Mouse (Mus musculus): ENCODE measurements around the gene Tktl1.
"Not testable (repeated sequence)": the region's sequence is repeated elsewhere in the genome, so short reads cannot be mapped to it uniquely, and the experiment has no call there.

Gene Tktl1

DNA sequence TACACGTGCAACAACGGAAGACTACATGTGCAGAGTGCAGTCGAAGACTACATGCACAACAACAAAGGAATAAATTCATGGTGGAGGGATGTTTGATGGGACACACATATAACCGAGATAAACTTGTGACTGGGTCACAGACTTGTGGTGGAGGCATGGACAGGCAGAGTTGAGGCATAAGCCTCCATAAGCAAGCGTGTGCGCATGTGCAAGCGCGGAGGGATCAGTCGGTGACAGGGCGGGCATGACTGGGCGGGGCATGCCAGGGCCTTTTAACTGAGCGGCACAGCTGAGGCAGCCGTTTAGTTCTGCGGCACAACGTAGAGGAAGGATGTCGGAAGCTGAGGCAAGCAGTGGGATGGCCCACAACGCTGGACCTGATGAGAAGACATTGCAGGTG lies at the start of gene Tktl1:
Gene Tktl1 (plus strand): TSS at position 301 of the 400 bp plus-strand sequence.
- DNase-seq (ENCODE audit: low spot score in 2 of 2): no peak

DNA sequence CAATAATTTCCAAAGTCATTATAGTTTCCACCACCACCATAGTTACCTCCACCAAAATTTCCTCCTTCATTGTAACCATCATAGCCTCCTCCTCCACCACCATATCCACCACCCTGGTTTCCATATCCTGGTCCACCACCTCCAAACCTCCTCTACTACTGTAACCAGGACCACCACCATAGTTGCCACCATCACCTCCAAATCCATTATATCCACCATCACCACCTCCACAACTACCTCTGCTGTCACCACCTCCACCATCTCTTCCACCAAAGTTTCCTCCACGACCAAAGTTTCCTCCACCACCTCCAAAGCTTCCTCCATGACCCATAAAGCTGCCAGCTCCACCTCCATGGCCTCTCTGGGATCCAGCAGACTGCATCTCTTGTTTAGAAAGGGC lies 41.8 kb upstream of the Tktl1 start, which contains the start of gene Mecp2:
Gene Mecp2 (minus strand): TSS at position 101 of the 400 bp plus-strand sequence.
- not testable (repeated sequence) for DNase-seq (ENCODE audit: low spot score in 2 of 2)

DNA sequence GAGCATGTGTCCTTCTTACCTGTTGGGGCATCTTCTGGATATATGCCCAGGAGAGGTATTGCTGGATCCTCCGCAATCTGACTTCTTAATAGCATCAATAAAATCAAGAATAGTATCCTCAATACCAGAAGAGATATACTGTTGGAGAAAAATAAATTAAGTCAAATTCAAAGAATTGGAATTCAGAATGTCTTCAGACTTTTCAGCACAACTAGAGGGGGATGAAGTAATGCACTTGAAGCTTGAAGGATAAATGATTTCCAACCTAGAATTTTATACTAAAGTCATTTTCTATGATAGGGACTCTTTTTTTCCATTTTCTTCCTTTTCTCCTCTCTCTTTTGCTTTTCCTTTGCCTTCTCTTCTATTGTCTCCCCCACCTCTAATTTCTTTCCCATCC lies 9.3 kb upstream of the Tktl1 start, which contains the start of gene Tex28:
Gene Tex28 (minus strand): TSS at position 101 of the 400 bp plus-strand sequence.
- no peak for DNase-seq (ENCODE audit: low spot score in 2 of 2)

DNA sequence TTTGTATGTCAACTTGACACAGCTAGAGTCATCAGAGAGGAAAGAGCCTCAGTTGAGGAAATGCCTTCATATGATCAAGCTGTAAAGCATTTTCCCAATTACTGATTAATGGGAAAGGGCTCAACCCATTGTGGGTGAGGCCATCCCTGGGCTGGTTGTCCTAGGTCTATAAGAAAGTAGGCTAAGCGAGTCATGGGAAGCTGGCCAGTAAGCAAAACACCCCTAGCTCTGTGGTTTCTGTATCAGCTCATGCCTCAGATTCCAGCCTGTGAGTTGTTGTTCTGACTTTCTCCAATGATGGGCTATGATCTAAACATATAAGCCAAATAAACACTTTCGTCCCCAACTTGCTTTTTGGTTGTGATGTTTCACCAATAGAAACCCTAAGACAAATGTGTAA lies 26.5 kb downstream of the Tktl1 start:
- DNase-seq (ENCODE audit: low spot score in 2 of 2): no peak

DNA sequence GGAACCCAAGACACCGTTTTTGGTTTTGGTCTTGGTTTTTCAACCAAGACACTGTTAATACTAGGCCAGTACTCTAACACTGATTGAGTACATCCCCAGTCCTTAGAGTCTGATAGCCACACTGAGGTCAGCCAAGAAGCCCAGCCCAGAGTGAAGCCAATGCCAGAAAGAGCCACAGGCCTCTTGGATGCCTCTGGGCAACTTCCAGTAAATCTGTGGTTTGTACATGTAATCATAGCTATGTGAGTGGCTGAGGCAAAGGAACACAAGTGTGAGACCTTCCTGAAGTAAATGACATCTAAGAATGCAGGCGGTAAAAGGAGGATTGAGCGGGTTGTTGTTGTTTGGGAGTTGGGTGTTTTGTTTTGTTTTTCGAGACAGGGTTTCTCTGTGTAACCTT lies 41.4 kb downstream of the Tktl1 start:
- no peak for DNase-seq (ENCODE audit: low spot score in 2 of 2)

DNA sequence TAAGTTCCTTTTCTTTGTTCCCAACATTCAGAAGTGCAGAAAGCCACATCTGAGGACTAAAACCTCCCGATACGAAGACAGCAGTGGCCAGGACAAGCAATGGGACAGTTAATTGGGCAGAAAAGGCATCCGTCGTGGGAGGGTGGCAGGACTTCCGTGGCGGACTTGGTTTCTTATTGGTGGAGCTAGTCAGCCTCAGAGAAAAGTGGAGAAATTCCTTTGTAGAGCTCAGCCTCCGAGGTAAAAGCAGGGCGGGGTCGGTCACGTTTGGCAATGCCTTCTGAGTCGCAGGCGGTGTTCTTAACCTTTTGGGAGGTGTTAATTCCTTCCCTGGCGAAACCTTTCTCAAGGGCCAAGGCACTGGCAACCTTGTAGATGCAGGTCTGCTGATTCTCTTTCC lies 42.4 kb downstream of the Tktl1 start:
- DNase-seq (ENCODE audit: low spot score in 2 of 2): no peak

DNA sequence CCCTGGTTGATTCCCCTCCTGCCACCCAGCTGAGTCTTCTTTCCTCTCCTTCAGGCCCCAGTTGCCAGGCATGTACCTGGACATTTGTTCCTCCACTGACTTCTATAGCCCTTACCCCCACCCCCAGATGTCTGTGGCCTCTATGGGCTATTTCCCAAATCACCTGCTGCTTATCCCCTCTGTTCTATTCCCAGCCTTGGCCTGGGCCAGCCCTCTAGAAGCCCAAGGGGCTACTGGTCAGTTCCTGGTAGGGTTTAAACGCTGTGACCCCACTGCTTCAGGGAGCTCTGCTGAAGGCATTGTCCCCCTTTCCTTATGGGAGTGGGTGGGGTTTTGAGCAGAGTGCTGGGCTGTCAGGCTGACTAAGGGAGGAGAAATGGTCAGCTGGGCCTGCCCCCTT lies 43.0 kb downstream of the Tktl1 start:
- DNase-seq (ENCODE audit: low spot score in 2 of 2): not testable (repeated sequence)

DNA sequence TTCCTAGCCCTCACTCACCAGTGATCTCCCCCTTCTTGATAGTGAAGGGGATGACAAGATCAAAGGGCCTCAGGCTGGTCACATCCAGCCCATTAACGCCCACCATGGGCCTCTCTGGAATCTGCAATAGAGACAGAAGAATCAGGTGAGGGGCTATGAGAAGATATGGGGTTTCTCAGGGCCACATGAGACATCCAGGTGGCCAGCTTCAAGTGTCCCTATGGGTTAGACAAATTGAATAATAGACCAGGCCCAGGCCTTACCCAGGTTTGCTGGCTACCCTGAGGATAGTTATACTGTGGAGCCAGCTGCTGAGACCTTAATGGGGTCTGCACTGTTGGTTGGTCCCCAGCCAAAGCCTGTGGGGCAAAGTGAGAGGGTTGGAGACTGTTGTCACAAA lies 53.0 kb downstream of the Tktl1 start:
- DNase-seq (ENCODE audit: low spot score in 2 of 2): no peak

DNA sequence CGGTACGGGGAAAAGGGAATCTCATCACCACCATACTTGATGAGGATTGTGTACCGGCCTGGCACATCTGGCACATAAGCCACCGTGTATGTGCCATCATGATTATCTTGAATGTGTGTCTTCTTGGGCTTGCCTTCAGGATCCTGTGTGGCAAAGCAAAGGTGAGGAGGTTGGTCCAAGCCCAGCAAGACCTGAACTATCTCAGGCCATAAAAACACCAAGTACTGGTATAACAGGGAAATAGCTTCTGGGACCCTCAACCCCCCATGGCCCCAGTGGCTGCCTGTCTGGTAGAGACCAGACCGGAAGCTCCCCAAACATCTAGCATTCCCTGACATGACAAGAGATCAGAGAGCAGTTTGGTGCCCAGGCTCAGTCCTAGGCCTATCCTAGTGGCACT lies 56.1 kb downstream of the Tktl1 start:
- no peak for DNase-seq (ENCODE audit: low spot score in 2 of 2)

DNA sequence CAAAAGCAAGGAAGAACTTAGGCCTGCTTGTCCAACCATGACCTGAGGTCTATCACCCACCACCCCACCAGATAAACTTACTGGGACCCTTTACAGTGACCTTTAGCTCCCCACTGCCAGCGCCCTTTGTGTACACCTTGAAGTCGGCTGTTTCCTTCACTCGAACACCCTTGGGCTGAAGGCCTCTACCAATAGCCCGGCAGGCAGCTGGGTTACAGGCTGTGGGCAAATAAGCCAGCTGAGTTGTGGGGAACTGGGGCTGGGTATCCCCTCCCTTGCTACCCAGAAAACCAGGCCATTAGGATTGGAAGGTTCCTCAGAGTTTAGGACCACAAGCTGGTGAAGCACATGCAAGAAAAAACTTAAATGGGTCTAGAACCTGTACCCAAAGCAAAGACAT lies 63.3 kb downstream of the Tktl1 start:
- no peak for DNase-seq (ENCODE audit: low spot score in 2 of 2)

DNA sequence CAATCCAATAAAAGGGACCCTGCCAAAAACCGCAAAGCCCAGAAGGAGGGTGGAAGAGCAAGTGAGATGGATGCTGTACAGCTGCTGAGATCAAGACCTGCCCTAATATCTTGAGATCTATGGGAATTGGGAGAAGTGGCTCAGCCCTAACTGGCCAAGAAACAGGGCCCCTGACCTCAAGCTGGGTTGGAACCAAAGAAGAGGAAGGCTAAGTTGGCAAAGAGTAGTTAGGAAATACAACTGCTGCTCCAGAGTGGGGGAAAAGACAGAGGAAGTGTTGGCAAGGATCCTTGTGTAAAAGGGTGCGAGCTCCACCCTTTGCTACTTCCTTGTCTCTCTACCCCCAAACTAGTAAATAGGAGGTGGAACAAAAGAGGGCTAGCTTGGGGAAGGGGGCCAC lies 66.3 kb downstream of the Tktl1 start:
- DNase-seq (ENCODE audit: low spot score in 2 of 2): no peak

DNA sequence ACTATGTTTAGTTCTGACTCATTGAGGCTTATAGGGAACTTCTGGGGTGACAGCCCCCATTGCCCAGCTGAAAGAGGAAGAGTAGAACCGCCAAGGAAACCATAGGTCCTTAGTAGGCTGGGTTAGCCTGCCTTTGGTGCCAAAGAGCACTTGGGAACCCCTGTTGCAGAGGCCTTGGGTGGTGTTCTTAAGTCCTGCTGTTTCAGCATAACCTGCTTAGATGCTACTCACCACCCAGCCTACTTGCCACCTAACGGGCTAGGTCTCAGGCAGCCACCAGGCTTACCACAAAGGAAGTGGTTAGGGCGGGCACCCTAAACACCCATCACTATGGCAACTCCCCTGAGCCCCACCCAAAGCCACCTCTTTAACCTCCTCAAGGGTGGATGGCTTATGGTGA lies 66.7 kb downstream of the Tktl1 start:
- peak; percentile 37 to 72 for DNase-seq (ENCODE audit: low spot score in 2 of 2)

DNA sequence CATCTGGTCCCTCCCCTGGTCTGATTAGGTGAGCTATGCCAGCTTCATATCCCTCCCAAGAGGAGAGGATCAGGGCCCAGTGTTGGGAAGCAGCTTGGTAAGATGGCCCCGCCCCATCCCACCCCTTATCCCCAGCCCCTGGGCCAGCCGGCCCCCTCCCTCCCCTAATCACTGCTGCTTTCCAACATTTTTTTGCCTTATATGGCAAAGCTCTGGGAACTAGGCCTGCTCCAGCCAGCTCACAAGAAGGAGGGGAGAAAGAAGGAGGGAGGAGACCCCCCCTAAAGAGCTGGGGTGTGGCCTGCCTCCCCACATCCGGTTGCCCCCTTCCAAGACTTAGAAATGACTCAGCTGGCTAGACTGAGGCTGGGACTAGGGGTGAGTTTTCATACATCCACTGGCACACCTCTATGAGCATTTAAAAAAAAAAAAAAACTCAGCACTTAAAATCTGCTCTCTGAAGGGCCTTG lies 67.6 kb downstream of the Tktl1 start:
- peak in 1 of 2 experiments; percentile 28 for DNase-seq (ENCODE audit: low spot score in 2 of 2)

DNA sequence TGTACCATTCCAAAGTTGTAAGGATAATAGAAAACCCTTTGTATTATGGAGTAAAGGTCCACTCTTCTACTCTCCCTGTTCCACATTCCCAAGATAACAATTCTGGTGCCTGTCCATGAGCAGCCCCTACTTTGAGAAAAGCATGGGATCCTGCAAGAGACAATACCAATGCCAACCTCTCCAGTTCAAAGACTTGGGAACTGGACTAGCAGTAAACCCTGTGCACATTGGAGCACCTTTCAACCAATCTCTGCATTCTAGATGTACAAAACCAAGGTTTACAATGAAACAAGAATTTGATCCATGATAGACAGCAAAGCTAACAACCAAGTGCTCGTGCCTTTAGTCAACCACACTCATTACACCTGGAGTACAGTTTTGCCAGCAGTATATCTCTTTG lies 68.0 kb downstream of the Tktl1 start:
- DNase-seq (ENCODE audit: low spot score in 2 of 2): no peak

DNA sequence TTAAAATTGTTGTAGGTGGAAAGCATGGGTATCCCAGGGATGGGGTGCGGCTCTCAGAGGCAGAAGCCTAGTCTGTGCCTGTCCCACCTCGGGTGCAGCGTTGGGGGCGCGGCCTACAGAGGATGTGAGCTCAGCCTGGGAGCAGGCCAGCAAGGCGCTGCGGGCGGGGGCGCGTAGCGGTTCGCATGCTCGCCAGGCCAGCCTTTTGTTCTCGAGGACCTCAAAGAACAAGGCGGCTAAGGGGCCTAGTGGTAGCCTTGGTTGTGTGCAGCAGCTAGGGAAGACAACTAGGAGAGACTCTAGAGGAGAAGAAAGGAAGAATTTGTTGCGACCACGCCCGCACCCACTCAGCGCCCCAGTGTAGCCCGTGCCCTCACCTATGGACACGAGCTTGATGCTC lies 68.6 kb downstream of the Tktl1 start:
- peak; percentile 41 to 78 for DNase-seq (ENCODE audit: low spot score in 2 of 2)

DNA sequence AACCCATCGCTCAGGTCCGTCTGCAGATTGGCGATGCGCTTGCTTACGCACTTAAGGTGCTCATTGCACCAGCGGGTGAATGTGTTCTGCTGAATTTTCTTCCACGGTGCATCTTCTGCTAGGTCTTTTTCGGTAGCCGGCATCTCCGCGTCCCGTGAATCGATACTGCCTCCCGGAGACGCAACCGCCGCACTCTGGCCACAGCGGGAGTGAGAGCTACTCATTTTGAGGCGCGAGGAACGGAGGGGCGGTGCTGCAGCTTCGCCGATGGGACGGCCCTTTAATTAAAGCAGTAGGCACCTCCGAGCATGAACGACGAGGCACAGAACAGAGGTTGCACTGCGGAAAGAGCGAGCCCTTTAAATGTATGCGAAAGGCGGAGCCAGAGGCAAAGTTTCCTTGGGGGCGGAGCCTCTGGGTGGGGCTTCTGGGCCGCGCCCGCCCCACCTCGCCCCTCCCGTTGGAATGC lies 69.2 kb downstream of the Tktl1 start:
- peak; percentile 58 to 85 for DNase-seq (ENCODE audit: low spot score in 2 of 2)

DNA sequence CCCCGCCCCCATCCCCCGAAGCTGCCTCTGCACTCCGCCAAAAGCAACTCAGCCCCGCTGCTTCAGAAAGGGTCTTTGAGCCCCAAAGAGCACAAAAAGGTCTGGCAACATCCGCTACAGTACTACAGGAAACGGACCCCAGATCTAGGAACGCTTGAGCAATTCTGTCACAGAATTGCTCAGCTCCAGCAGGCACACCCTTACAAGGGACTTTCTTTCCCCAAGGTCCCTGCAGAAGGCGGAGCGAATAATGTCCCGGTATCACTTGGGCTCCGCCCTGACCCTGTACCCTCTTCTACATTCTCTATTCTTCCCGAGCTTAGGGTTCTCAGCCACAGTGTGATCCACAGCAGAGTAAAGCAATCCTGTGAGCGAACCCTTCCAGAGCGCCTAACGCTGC lies 69.6 kb downstream of the Tktl1 start:
- DNase-seq (ENCODE audit: low spot score in 2 of 2): no peak

DNA sequence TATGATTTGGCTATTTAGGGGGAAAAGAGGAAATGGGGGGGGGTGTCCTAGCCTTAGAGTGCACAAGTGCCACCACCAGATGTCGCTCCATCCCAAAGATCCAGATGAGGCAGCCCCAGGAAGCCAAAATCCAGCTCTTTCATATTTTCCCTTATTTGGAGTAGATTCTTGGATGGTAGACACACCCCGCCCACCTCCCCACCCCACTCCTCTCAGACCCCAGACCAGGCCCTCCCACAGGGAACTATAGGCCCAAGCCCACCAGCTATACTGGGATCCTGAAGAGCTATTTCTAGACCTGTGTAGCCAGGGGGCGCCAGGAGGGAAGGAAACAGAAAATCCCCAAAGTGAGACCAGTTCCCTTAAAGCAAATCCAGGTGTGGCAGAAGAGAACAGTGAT lies 71.6 kb downstream of the Tktl1 start:
- DNase-seq (ENCODE audit: low spot score in 2 of 2): peak; percentile 35 to 74

DNA sequence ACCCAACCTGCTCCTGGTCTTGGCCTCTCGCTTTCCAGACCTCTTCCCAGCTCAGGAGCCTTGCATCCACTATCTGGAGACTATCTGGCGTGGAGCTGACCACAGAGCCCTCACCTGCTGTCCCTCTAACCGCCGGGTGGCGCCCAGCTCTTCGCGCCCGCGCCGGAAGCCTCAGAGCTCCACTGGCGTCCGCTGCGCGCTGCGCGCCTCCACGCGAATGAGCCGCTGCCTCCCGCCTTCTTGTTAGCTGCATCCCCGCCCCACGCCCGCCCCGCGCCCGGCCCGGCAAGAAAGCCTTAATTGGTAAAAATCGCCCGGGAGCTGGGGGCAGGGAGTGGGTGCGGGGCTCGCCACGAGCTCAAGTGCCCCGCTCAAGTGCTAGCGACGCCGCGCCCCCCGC lies 72.6 kb downstream of the Tktl1 start, which contains the start of gene Flna:
Gene Flna (minus strand): TSS at position 206 of the 400 bp plus-strand sequence.
- DNase-seq (ENCODE audit: low spot score in 2 of 2): peak; percentile 52 to 71

DNA sequence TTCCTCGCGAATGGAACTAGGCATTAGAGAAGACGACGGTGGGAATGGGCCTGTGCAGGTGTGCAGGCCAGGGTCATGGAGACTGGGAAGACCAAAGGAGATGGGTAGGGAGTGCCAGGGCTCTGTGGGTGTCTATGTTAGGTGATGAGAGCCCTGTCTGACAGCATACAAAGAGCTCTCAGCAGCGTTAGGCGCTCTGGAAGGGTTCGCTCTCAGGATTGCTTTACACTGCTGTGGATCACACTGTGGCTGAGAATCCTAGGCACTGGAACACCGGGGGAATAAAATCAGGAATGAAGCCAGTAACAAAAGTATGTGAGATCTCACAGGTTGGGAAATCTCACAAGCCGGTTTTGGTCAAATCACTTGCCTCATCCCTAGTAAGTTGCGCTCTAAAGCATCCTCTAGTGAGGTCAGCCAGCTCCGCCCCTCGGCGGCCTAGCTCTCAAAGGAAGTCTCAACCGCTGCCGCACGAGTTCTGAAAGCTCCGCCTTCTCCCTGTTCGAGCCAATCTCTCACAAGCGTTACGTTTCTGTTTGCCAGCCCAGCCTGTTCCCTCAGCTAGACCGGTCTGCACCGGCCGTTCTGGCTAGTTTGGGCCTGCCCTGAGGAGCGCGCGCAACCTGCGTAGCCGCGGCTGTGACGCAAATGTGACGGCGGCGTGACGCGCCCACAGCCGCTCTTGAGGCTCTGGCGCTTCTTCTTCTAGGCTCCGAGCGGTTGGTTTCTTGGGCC lies 77.3 kb downstream of the Tktl1 start, which contains the start of gene Emd:
Gene Emd (plus strand): TSS at position 535 of the 735 bp plus-strand sequence.
- peak; percentile 73 to 90 for DNase-seq (ENCODE audit: low spot score in 2 of 2)

DNA sequence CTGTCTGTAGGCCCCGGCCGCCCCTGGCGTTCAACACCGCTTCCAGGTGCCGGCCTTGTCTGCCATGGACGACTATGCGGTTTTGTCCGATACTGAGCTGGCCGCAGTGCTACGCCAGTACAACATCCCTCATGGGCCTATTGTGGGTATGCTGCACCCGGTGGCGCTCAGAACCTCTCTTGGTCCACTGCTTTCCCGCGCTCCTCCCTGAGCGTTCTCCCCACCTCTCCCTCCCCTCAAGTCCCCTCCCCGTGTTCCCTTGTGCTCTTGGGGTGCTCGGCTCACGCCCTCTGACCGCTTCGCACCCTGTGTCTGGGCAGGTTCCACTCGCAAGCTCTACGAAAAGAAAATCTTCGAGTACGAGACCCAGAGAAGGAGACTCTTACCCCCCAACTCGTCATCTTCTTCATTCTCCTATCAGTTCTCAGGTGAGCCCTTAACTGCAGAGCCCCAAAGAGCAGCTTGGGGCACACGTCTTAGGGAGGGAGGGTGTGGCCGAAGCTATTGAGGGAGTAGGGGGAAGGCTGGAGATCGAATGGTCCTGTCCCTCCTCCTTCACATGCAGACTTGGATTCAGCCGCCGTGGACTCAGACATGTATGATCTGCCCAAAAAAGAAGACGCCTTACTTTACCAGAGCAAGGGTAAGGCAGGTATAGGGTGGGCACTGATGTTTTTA lies 78.0 kb downstream of the Tktl1 start:
- peak in 1 of 2 experiments; percentile 25 for DNase-seq (ENCODE audit: low spot score in 2 of 2)

DNA sequence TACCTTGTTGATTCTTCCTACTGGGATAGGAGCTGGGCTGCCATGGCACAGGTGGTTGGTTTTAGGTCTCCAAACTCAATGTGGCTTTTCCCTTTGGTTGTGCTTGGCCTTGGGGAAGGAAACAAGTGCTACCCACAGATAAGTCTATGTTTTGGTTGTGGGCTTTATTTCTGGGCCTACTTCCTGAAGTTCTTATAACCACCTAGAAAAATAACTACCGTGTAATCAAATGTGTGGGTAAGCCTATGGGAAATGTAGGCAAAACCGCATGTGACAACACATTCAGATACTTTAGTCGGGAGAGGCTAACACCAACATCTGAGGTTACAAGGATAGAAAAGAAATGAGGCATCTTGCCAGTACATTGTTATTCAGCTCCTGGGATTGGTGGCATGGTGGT lies 80.7 kb downstream of the Tktl1 start:
- no peak for DNase-seq (ENCODE audit: low spot score in 2 of 2)

Data from spleen, postnatal 10 days (tissue).